Mouse (Mus musculus) heart, postnatal 0 days (tissue): ENCODE measurements around the gene Slc2a2. TPM values are rescaled to one million over a fixed set of nuclear protein-coding genes. Genes with fewer than 3 reads are reported as not detected.

ENCODE experiments used
- ATAC-seq: fragments of 200-750 bp; cut with Nextera tagmentation; 2 replicates; pipeline ENCODE4 v1.8.0; 2017; ENCODE audit warnings: low read depth, moderate number of reproducible peaks, moderate library complexity; ENCODE audit not compliant: insufficient read depth
- DNase-seq: peaks from one replicate; pipeline ENCODE4 v3.0.0-alpha.2; 2016; ENCODE audit warnings: low spot score
- H3K27ac ChIP-seq: fragments of 300-500 bp; sonication (generic); 2 replicates; pipeline ENCODE4 v1.5.1; 2014; ENCODE audit warnings: low read depth, mild to moderate bottlenecking
- H3K27me3 ChIP-seq: fragments of 300-500 bp; sonication (generic); 2 replicates; pipeline ENCODE4 v1.6.1; 2014; ENCODE audit warnings: low read length, mixed read lengths; ENCODE audit not compliant: control insufficient read depth, insufficient read depth
- H3K36me3 ChIP-seq: fragments of 300-500 bp; sonication (generic); replicated peaks from 2 replicates; pipeline ENCODE4 v1.6.1; 2014; ENCODE audit warnings: low read length, mixed read lengths; ENCODE audit not compliant: control insufficient read depth, insufficient read depth
- H3K4me1 ChIP-seq: fragments of 300-500 bp; sonication (generic); 2 replicates; pipeline ENCODE4 v1.6.1; 2014; ENCODE audit warnings: antibody characterized with exemption; ENCODE audit not compliant: control insufficient read depth, insufficient read depth
- H3K4me2 ChIP-seq: fragments of 300-500 bp; sonication (generic); 2 replicates; pipeline ENCODE4 v1.6.1; 2014; ENCODE audit warnings: low read depth, mild to moderate bottlenecking, low read length, moderate library complexity
- H3K4me3 ChIP-seq: fragments of 300-500 bp; sonication (generic); 2 replicates; pipeline ENCODE4 v1.5.1; 2014; ENCODE audit warnings: low read depth, low read length
- H3K9ac ChIP-seq: fragments of 300-500 bp; sonication (generic); replicated peaks from 2 replicates; pipeline ENCODE4 v1.6.1; 2014; ENCODE audit warnings: low read depth, low read length, mixed read lengths
- H3K9me3 ChIP-seq: fragments of 300-500 bp; sonication (generic); replicated peaks from 2 replicates; pipeline ENCODE4 v1.6.1; 2016; ENCODE audit warnings: low read length; ENCODE audit not compliant: control insufficient read depth
- CTCF ChIP-seq: IDR thresholded peaks from 2 replicates; pipeline ENCODE4 v1.5.1; 2016; ENCODE audit warnings: antibody characterized with exemption, control low read depth, low read depth
- EP300 ChIP-seq: IDR thresholded peaks from 2 replicates; pipeline ENCODE4 v1.6.1; 2016; ENCODE audit warnings: antibody characterized with exemption, low read depth
- WGBS: fragments of 180-500 bp; shearing (Covaris S2); extraction: QIAGEN DNeasy Blood & Tissue Kit; methylation state at CpG from one replicate; pipeline ENCODE4 v1.1.7; 2014; 5-methylcytosine and 5-hydroxymethylcytosine counted together
- polyA plus RNA-seq: library from polyadenylated mRNA; unstranded; fragments of >200 nt; fragmentation: Nextera tagmentation; extraction: Ambion mirVana; gene quantifications from 2 replicates; pipeline ENCODE4 v1.2.1, GENCODE M21; 2015
- total RNA-seq: library from RNA; depleted of rRNA; stranded (reverse); fragments of >200 nt; gene quantifications from 2 replicates; pipeline ENCODE4 v1.2.3, GENCODE M21; 2014; ENCODE audit warnings: low replicate concordance

Slc2a2 gene
- total and polyA plus RNA-seq, 2 experiments from 2014 or later, result 0.20 to 2.4 TPM

DNA sequence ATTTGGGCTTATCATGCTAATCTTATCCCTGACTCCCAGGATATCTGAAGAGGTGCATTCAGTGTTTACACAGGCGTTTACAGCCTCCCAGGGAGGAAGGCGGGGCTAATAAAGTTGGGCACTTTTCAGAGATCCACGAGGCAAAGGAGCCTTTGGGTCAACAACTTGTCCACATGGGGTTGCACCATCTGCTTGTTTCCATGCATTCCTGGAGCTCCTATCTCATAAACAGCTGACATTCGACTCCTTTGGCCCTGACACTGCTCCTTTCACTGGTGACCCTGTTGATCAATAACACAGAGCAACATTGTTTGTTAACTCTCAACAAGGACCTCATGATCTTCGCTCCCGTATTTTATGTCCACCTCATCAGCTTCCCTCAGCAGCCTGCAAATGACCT, 15.8 kb upstream of the Slc2a2 start:
- no peaks in the 10 kb centered on the region for H3K9me3 ChIP-seq
- H3K27ac ChIP-seq, result no peak overlapping the region
- peaks cover 6% of the 10 kb centered on the region; the same call in 1 of the 2 replicates for H3K4me1 ChIP-seq
- no peak for ATAC-seq
- no peak overlapping the region for H3K4me3 ChIP-seq
- no peak for DNase-seq
- no peak overlapping the region for H3K4me2 ChIP-seq
- no peak overlapping the region for H3K9ac ChIP-seq
- TF ChIP-seq CTCF (no peak), EP300 (no peak)
- 46% methylated on average over 6 of the region's 6 CpGs for WGBS
- H3K27me3 ChIP-seq, result no peaks in the 10 kb centered on the region
- H3K36me3 ChIP-seq, result no peaks in the 10 kb centered on the region

DNA sequence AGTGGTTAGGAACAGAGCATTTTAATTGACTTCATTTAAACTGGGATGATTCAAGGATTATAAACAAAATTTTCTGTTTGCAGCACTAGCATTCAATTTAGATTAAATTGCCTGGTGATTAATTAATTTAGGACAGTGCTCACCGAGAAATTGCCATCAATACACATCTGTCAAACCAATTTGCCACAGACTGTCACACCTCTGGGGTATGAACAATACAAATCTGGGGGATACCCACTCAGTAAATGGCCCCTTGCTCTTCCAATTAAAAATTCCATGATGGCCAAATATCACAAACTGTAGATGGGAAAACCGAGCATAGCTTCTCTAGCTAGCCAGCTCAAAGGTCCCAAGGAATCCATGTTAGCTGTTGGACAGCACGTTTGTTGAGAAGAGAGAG, 15.3 kb upstream of the Slc2a2 start:
- no peak for TF ChIP-seq CTCF
- TF ChIP-seq EP300, result no peak
- no peaks in the 10 kb centered on the region for H3K9me3 ChIP-seq
- no peak overlapping the region for H3K27ac ChIP-seq
- no peak overlapping the region for H3K9ac ChIP-seq
- H3K4me3 ChIP-seq, result no peak overlapping the region
- no peak overlapping the region for H3K4me2 ChIP-seq
- peaks cover 6% of the 10 kb centered on the region; the same call in 1 of the 2 replicates for H3K4me1 ChIP-seq
- WGBS, result 74% methylated on average over 3 of the region's 3 CpGs
- no peaks in the 10 kb centered on the region for H3K27me3 ChIP-seq
- no peaks in the 10 kb centered on the region for H3K36me3 ChIP-seq
- no peak for ATAC-seq
- no peak for DNase-seq

DNA sequence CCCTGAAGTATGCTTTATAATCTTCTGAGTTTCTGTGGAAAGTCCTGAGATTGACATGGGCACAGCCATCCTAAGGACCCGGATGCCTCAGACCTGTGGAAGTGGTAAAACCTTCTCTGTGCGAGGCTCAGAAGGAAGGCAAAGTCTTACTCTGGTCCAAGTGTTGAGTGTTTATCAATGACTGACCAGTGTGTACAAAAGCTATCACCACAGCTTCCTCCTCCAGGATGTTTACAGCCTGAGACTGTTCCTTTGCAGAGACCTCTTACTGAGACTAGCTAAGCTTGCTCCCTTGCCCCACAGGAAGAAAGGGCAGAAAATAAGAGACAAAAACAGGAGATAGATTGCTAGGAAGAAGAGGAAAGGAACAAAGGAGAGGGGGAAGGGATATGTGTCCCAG, 12.2 kb upstream of the Slc2a2 start:
- Histone ChIP-seq H3K4me3 (no peak overlapping the region), H3K9ac (no peak overlapping the region), H3K4me1 (peaks cover 6% of the 10 kb centered on the region; the same call in 1 of the 2 replicates), H3K36me3 (no peaks in the 10 kb centered on the region), H3K4me2 (no peak overlapping the region), H3K27ac (no peak overlapping the region), H3K9me3 (no peaks in the 10 kb centered on the region), H3K27me3 (no peaks in the 10 kb centered on the region)
- TF ChIP-seq EP300, result no peak
- no peak for TF ChIP-seq CTCF
- 52% methylated on average over 2 of the region's 2 CpGs for WGBS
- DNase-seq (no peak), ATAC-seq (no peak)

DNA sequence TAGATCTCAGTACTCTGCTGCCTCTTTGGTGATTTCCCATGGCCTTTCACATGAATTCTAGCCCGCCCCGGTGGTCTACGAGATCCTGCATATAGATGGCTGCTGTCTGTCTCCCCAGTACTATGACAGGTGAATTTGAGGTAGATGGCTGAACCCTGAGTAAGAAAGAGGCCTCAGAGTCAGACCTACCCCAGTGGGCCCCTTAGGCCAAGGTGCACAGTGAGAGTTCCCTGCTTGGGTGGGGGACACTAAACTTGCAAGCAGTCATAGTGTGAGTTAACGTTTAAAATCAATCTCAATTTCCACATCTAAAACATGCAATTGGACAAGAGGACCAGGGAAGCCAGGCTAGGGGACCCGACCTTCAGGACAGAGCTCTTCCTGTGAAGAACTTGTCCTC, 2.9 kb upstream of the Slc2a2 start:
- 90% methylated on average over 5 of the region's 5 CpGs for WGBS
- Histone ChIP-seq H3K4me1 (no peaks in the 10 kb centered on the region), H3K4me2 (no peak overlapping the region), H3K9ac (no peak overlapping the region), H3K27ac (no peak overlapping the region), H3K27me3 (no peaks in the 10 kb centered on the region), H3K36me3 (no peaks in the 10 kb centered on the region), H3K9me3 (no peaks in the 10 kb centered on the region), H3K4me3 (no peak overlapping the region)
- ATAC-seq (no peak), DNase-seq (no peak)
- TF ChIP-seq CTCF (no peak), EP300 (no peak)

DNA sequence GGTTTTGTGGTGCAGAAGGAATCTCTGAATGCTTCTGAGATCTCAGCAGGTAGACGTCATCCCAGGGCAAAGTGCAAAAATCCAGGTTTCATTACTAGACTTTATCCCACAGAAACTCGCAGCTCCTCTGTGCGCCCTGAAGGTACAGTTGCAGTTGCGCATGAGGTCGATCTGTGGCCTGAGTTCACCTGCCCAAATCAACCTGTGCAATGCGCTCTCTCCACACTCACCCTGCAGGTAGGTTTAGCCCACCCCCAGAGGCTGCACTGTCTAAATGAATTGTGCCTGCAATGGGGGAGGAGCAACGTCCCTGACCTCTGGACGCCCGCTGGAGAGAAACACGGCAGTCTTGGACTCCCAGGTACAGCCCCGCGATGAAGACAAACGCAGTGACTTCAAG, 2.1 kb upstream of the Slc2a2 start:
- WGBS, result 82% methylated on average over 13 of the region's 13 CpGs
- H3K9me3 ChIP-seq, result no peaks in the 10 kb centered on the region
- no peak for TF ChIP-seq EP300
- TF ChIP-seq CTCF, result no peak
- H3K36me3 ChIP-seq, result no peaks in the 10 kb centered on the region
- no peak overlapping the region for H3K4me2 ChIP-seq
- H3K27me3 ChIP-seq, result no peaks in the 10 kb centered on the region
- no peak overlapping the region for H3K9ac ChIP-seq
- DNase-seq (no peak), ATAC-seq (no peak)
- no peaks in the 10 kb centered on the region for H3K4me1 ChIP-seq
- H3K27ac ChIP-seq, result no peak overlapping the region
- H3K4me3 ChIP-seq, result no peak overlapping the region

DNA sequence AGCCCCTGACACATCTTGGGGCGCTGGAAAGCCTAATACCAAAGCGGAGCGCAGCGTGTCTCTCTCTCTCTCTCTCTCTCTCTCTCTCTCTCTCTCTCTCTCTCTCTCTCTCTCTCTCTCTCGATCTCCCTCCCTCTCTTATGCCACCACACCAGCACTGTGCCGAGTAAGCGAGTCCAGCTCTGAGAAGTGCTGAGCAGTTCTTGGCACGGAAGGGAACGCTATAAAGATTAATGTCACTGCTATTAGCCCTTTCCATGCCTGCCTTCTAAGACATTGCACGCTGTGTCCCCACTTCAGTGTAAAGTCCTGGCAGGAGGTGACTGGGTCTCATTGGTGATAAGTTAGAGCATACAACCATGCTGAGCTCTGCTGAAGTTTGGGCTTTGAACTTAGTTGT, 1.5 kb upstream of the Slc2a2 start:
- H3K9me3 ChIP-seq, result no peaks in the 10 kb centered on the region

More for the DNA sequence above, 1.5 kb upstream of the Slc2a2 start:
- DNase-seq (peak; percentile 8), ATAC-seq (peak; percentile 44; the same call in 1 of the 2 replicates)
- Histone ChIP-seq H3K4me1 (no peaks in the 10 kb centered on the region), H3K9ac (no peak overlapping the region), H3K4me3 (no peak overlapping the region), H3K36me3 (no peaks in the 10 kb centered on the region), H3K27ac (no peak overlapping the region), H3K4me2 (0 out of 2 replicates have a peak overlapping the region, but pooled peaks have one; percentile 16), H3K27me3 (no peaks in the 10 kb centered on the region)
- WGBS, result 45% methylated on average over 10 of the region's 10 CpGs
- no peak for TF ChIP-seq CTCF
- no peak for TF ChIP-seq EP300
